Mouse (Mus musculus): ENCODE measurements around the gene R3hdml. TPM values are rescaled to one million over a fixed set of nuclear protein-coding genes. Genes with fewer than 3 reads are reported as not detected.

R3hdml gene
- total and polyA plus RNA-seq, 3 experiments = not detected

DNA sequence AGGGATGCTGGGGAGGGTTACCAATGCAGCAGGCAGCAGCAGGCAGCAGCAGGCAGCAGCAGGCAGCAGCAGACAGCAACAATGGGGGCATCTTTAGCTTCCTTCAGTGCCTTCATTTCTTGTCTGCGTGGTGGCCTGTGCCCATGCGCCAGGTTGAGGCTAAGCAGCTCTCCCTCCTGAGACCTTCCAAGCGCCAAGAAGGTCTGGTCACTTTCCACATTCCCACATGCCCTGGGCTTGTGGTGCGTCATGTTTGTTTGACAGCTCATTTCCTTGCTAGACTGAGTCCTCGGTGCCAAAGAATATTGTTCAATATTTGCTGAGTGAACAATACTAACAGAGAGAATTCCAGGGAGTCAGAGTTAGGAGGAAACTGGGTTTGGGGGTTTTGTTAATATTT lies 1.9 kb downstream of the R3hdml start:
- Histone ChIP-seq H3K4me1 (ENCODE audit: control insufficient read depth in 1 of 2, insufficient read depth in 2 of 2, low read length in 2 of 2) (no peaks in the 10 kb centered on the region), H3K9me3 (replicated peaks; ENCODE audit: insufficient read depth, low read length) (no peaks in the 10 kb centered on the region), H3K27me3 (ENCODE audit: control insufficient read depth in 1 of 2, insufficient read depth in 2 of 2, low read length in 2 of 2) (peaks cover 0 to 14% of the 10 kb centered on the region in 2 experiments), H3K4me3 (ENCODE audit: control insufficient read depth in 1 of 2, insufficient read depth in 1 of 2, low read depth in 2 of 2, low read length in 2 of 2) (no peak overlapping the region), H3K36me3 (ENCODE audit: control insufficient read depth in 1 of 2, insufficient read depth in 2 of 2, low read length in 2 of 2) (no peaks in the 10 kb centered on the region), H3K9ac (ENCODE audit: control insufficient read depth, low read depth, low read length, poor library complexity, severe bottlenecking) (no peak overlapping the region), H3K79me2 (ENCODE audit: control insufficient read depth, insufficient read depth, low read length, poor library complexity) (no peaks in the 10 kb centered on the region), H3K27ac (ENCODE audit: control insufficient read depth, low read depth, low read length) (no peak overlapping the region)
- no peak for TF ChIP-seq ELF1 (IDR thresholded peaks at IDR 0.05; ENCODE audit: low read depth, low read length)
- no peak for TF ChIP-seq KAT2A (conservative IDR thresholded peaks at IDR 0.05; ENCODE audit: low read depth, low read length)
- TF ChIP-seq POLR2AphosphoS5 (IDR thresholded peaks at IDR 0.05; ENCODE audit: borderline replicate concordance, low read depth, low read length) = no peak
- no peak for TF ChIP-seq E2F4 (IDR thresholded peaks at IDR 0.05; ENCODE audit: borderline replicate concordance, low read depth, low read length)
- TF ChIP-seq USF1 (IDR thresholded peaks at IDR 0.05; ENCODE audit: low read depth, low read length) = no peak
- TF ChIP-seq POLR2AphosphoS2 (IDR thresholded peaks at IDR 0.05; ENCODE audit: low read length) = no peak
- no peak for TF ChIP-seq ZNF384 (IDR thresholded peaks at IDR 0.05; ENCODE audit: low read depth, low read length)
- no peak for TF ChIP-seq CTCF (IDR thresholded peaks at IDR 0.05 in 2 of 3, conservative IDR thresholded peaks at IDR 0.05 in 1 of 3; ENCODE audit: control insufficient read depth in 1 of 3, insufficient read depth in 1 of 3, low read depth in 2 of 3, low read length in 3 of 3, poor library complexity in 1 of 3, severe bottlenecking in 1 of 3)
- TF ChIP-seq MAZ (IDR thresholded peaks at IDR 0.05; ENCODE audit: low read depth, low read length) = no peak
- no peak for TF ChIP-seq NRF1 (IDR thresholded peaks at IDR 0.05; ENCODE audit: insufficient read depth, low read depth, low read length, poor library complexity, severe bottlenecking)
- no peak for DNase-seq (ENCODE audit: low read depth, low spot score)

DNA sequence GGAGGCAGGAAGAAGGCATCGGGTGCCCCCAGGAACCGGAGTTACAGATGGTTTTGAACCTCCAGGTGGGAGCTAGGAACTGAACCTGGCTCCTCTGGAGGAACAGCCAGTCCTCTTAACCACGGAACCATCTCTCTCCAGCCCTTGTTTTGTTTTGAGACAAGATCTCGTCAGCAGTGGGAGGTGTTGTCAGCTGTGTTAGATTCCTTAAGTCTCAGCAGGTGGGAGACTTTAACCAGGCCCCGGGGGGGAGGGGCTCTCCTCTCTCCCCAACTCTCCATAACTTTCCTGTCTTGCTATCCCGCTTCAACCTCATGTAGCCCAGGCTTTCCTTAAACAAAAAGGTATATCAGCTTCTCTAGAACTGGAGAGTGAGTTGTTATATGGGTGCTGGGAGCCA lies 2.3 kb downstream of the R3hdml start:
- Histone ChIP-seq H3K9me3 (replicated peaks; ENCODE audit: insufficient read depth, low read length) (no peaks in the 10 kb centered on the region), H3K27me3 (ENCODE audit: control insufficient read depth in 1 of 2, insufficient read depth in 2 of 2, low read length in 2 of 2) (peaks cover 0 to 14% of the 10 kb centered on the region in 2 experiments), H3K9ac (ENCODE audit: control insufficient read depth, low read depth, low read length, poor library complexity, severe bottlenecking) (no peak overlapping the region), H3K36me3 (ENCODE audit: control insufficient read depth in 1 of 2, insufficient read depth in 2 of 2, low read length in 2 of 2) (no peaks in the 10 kb centered on the region), H3K27ac (ENCODE audit: control insufficient read depth, low read depth, low read length) (no peak overlapping the region), H3K4me3 (ENCODE audit: control insufficient read depth in 1 of 2, insufficient read depth in 1 of 2, low read depth in 2 of 2, low read length in 2 of 2) (no peak overlapping the region), H3K4me1 (ENCODE audit: control insufficient read depth in 1 of 2, insufficient read depth in 2 of 2, low read length in 2 of 2) (no peaks in the 10 kb centered on the region), H3K79me2 (ENCODE audit: control insufficient read depth, insufficient read depth, low read length, poor library complexity) (no peaks in the 10 kb centered on the region)
- no peak for TF ChIP-seq MYB (IDR thresholded peaks at IDR 0.05; ENCODE audit: low read depth, low read length)
- no peak for TF ChIP-seq UBTF (IDR thresholded peaks at IDR 0.05; ENCODE audit: borderline replicate concordance, insufficient read depth, low read depth, low read length)
- no peak for DNase-seq (ENCODE audit: low read depth, low spot score)

DNA sequence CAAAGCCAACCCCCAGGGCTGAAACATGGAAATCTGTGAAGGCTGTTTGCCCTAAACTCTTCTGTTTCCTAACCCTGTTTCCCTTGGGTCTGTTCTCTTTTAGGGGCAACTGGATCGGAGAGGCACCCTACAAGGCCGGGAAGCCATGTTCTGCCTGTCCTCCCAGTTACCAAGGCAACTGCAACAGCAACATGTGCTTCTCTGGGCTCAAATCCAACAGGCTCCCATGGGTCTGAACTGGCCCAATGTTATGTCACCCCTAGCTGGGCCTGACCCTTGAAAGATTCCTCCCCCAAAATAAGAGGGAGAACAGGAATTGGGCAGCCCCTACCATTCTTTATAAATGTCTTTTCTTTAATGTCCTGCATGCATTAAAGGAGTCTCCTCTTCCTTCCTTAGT lies 10.1 kb downstream of the R3hdml start:
- Histone ChIP-seq H3K4me3 (ENCODE audit: control insufficient read depth in 1 of 2, insufficient read depth in 1 of 2, low read depth in 2 of 2, low read length in 2 of 2) (no peak overlapping the region), H3K36me3 (ENCODE audit: control insufficient read depth in 1 of 2, insufficient read depth in 2 of 2, low read length in 2 of 2) (no peaks in the 10 kb centered on the region), H3K9me3 (replicated peaks; ENCODE audit: insufficient read depth, low read length) (no peaks in the 10 kb centered on the region), H3K9ac (ENCODE audit: control insufficient read depth, low read depth, low read length, poor library complexity, severe bottlenecking) (no peak overlapping the region), H3K27me3 (ENCODE audit: control insufficient read depth in 1 of 2, insufficient read depth in 2 of 2, low read length in 2 of 2) (peaks cover 14 to 29% of the 10 kb centered on the region in 2 experiments), H3K4me1 (ENCODE audit: control insufficient read depth in 1 of 2, insufficient read depth in 2 of 2, low read length in 2 of 2) (no peaks in the 10 kb centered on the region), H3K79me2 (ENCODE audit: control insufficient read depth, insufficient read depth, low read length, poor library complexity) (no peaks in the 10 kb centered on the region), H3K27ac (ENCODE audit: control insufficient read depth, low read depth, low read length) (no peak overlapping the region)
- no peak for DNase-seq (ENCODE audit: low read depth, low spot score)
- TF ChIP-seq GABPA (IDR thresholded peaks at IDR 0.05; ENCODE audit: low read depth, low read length) (no peak), POLR2A (IDR thresholded peaks at IDR 0.05; ENCODE audit: control insufficient read depth in 1 of 2, insufficient read depth in 1 of 2, low read depth in 1 of 2, low read length in 2 of 2, poor library complexity in 1 of 2) (no peak), MAZ (IDR thresholded peaks at IDR 0.05; ENCODE audit: low read depth, low read length) (no peak), USF2 (IDR thresholded peaks at IDR 0.05; ENCODE audit: borderline replicate concordance in 1 of 2, insufficient read depth in 1 of 2, low read depth in 1 of 2, low read length in 2 of 2) (no peak), ZMIZ1 (IDR thresholded peaks at IDR 0.05; ENCODE audit: low read depth, low read length) (no peak), MYC (IDR thresholded peaks at IDR 0.05; ENCODE audit: low read depth, low read length) (no peak), RCOR1 (IDR thresholded peaks at IDR 0.05; ENCODE audit: low read depth, low read length) (no peak), USF1 (IDR thresholded peaks at IDR 0.05; ENCODE audit: low read depth, low read length) (no peak), JUND (IDR thresholded peaks at IDR 0.05; ENCODE audit: low read depth, low read length) (no peak), HCFC1 (IDR thresholded peaks at IDR 0.05; ENCODE audit: low read depth, low read length) (no peak), MAFK (IDR thresholded peaks at IDR 0.05; ENCODE audit: borderline replicate concordance, low read depth, low read length) (no peak), ZC3H11A (IDR thresholded peaks at IDR 0.05; ENCODE audit: low read depth, low read length) (no peak), E2F4 (IDR thresholded peaks at IDR 0.05; ENCODE audit: borderline replicate concordance, low read depth, low read length) (no peak), ETS1 (IDR thresholded peaks at IDR 0.05; ENCODE audit: low read depth, low read length) (no peak)
